Mouse (Mus musculus): ENCODE measurements around the gene Commd2. TPM values are rescaled to one million over a fixed set of nuclear protein-coding genes. Genes with fewer than 3 reads are reported as not detected.

Gene Commd2
- polyA plus RNA-seq, 1 experiment from 2014 or later, result 38.3 TPM

DNA sequence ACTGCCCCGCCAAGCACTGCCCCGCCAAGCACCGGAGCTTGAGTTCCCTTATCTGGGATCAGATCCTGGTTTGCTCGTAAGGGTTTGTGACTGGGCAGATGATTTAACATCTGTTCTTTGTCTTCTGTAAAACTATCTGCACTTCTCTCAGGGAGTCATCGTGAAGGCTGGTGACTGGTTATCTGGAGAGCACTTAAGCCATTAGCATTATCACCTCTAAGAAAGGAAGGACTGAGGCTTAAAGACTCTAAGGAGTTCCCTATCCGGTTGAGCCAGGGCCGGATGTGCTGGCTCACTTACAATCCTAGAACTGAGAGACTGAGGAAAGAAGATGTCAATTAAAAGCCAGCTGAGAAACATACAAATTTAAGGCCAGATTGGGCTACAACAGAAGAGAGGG is 39.7 kb downstream of the Commd2 start:
- Histone ChIP-seq H3K4me1 (ENCODE audit: insufficient read depth) (no peaks in the 10 kb centered on the region), H3K27ac (ENCODE audit: low read depth) (no peak overlapping the region), H3K4me2 (ENCODE audit: low read depth, low read length) (no peak overlapping the region), H3K9me3 (ENCODE audit: low read length) (no peaks in the 10 kb centered on the region), H3K4me3 (ENCODE audit: low read depth, low read length) (no peak overlapping the region), H3K27me3 (ENCODE audit: insufficient read depth, low read length) (no peaks in the 10 kb centered on the region), H3K36me3 (replicated peaks; ENCODE audit: insufficient read depth, low read length) (no peaks in the 10 kb centered on the region), H3K9ac (replicated peaks) (no peak overlapping the region)
- WGBS (ENCODE audit: insufficient replicate concordance), result 31% methylated on average over 7 of the region's 7 CpGs
- ATAC-seq, result no peak
- no peak for TF ChIP-seq EP300 (IDR thresholded peaks at IDR 0.05; ENCODE audit: low read depth)
- no peak for TF ChIP-seq CTCF (IDR thresholded peaks at IDR 0.05; ENCODE audit: low read depth)
- no peak for DNase-seq

DNA sequence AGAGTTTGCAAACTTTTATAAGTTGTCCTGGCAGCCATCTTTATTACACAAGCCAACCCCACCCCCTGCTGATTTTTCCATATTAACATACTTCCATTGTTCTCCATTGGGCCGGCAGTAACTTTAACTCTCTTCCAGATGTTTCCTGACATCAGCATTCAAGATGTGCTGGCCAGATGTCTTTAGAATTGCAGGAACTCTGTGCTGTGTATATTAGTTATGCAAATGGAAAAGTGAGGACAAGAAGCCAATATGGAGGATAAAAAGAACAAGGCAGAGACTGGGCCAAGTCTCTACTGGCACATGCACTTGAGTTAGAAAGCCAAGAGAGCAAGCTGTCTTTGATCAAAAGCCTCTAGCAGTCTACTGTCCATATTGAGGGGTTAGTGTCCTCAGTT is 46.9 kb downstream of the Commd2 start:
- H3K4me2 ChIP-seq (ENCODE audit: low read depth, low read length), result no peak overlapping the region
- DNase-seq (no peak), ATAC-seq (no peak)
- H3K27ac ChIP-seq (ENCODE audit: low read depth), result no peak overlapping the region
- no peak for TF ChIP-seq EP300 (IDR thresholded peaks at IDR 0.05; ENCODE audit: low read depth)
- TF ChIP-seq CTCF (IDR thresholded peaks at IDR 0.05; ENCODE audit: low read depth), result no peak
- H3K9me3 ChIP-seq (ENCODE audit: low read length), result no peaks in the 10 kb centered on the region
- H3K9ac ChIP-seq (replicated peaks), result no peak overlapping the region
- no peaks in the 10 kb centered on the region for H3K27me3 ChIP-seq (ENCODE audit: insufficient read depth, low read length)
- no peaks in the 10 kb centered on the region for H3K4me1 ChIP-seq (ENCODE audit: insufficient read depth)
- 71% methylated on average over 1 of the region's 1 CpGs for WGBS (ENCODE audit: insufficient replicate concordance)
- no peaks in the 10 kb centered on the region for H3K36me3 ChIP-seq (replicated peaks; ENCODE audit: insufficient read depth, low read length)
- no peak overlapping the region for H3K4me3 ChIP-seq (ENCODE audit: low read depth, low read length)

DNA sequence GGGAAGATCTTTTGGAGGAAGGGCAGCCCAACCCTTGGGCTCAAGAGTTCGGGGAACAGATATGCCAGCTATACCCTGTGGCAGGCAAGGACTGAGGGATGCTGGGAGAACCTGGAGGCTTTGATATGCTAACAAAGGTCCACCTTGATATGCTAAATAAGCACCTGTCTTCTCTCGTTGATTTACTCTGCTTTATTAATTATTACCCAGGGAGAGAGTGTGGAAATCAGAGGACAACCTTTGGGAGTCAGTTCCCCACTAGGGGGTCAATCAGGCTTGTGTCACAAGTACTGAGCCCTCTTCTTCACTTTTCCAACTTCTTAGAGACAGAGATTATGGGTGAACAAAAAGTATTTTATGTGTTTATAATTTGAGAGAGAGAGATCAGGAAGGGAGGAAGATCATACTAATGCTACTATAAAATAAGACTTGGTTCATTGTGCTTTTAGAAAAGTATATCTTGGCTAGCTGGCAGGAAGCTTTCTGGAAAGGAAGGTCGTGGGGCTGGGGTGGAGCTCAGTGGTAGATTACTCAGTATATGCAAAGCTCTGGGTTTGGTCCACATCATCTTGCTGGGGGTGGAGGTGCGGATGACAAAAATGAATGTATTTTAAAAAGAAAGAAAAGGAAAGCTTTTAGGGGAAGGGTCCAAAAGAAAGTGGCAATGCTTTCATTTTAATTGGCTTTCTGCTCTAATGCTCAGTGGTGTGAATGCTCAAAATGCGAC is 47.5 kb downstream of the Commd2 start:
- 54% methylated on average over 5 of the region's 5 CpGs for WGBS (ENCODE audit: insufficient replicate concordance)

DNA sequence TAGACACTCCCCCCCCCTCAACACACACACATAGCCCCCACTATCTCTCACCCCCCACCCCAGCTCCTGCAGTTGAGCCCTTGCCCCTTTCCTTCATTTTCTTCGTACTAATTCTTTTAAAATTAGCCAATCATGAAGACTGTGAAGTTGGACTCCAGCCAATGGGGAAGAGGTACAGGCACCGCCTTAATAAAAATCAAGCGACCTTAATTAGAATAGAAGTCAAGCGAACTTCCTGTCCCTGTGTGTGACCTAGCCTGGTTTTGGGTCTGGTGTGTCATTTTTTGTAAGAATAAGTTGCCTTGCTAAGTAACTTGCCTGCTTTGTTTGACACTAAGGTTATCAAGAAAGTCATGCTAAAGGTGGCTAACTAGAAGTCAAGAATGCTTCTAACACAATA is 48.9 kb downstream of the Commd2 start:
- Histone ChIP-seq H3K9me3 (ENCODE audit: low read length) (no peaks in the 10 kb centered on the region), H3K4me3 (ENCODE audit: low read depth, low read length) (no peak overlapping the region), H3K4me1 (ENCODE audit: insufficient read depth) (no peaks in the 10 kb centered on the region), H3K27me3 (ENCODE audit: insufficient read depth, low read length) (no peaks in the 10 kb centered on the region), H3K9ac (replicated peaks) (no peak overlapping the region), H3K36me3 (replicated peaks; ENCODE audit: insufficient read depth, low read length) (no peaks in the 10 kb centered on the region), H3K27ac (ENCODE audit: low read depth) (no peak overlapping the region), H3K4me2 (ENCODE audit: low read depth, low read length) (no peak overlapping the region)
- DNase-seq (no peak), ATAC-seq (no peak)
- no peak for TF ChIP-seq CTCF (IDR thresholded peaks at IDR 0.05; ENCODE audit: low read depth)
- no peak for TF ChIP-seq EP300 (IDR thresholded peaks at IDR 0.05; ENCODE audit: low read depth)
- WGBS (ENCODE audit: insufficient replicate concordance), result 66% methylated on average over 4 of the region's 4 CpGs

More for the DNA sequence above, 47.5 kb downstream of the Commd2 start:
- no peaks in the 10 kb centered on the region for H3K27me3 ChIP-seq (ENCODE audit: insufficient read depth, low read length)
- no peaks in the 10 kb centered on the region for H3K36me3 ChIP-seq (replicated peaks; ENCODE audit: insufficient read depth, low read length)
- no peak overlapping the region for H3K27ac ChIP-seq (ENCODE audit: low read depth)
- H3K4me1 ChIP-seq (ENCODE audit: insufficient read depth), result no peaks in the 10 kb centered on the region
- ATAC-seq (peak; percentile 40; the same call in 1 of the 2 replicates), DNase-seq (no peak)
- TF ChIP-seq CTCF (IDR thresholded peaks at IDR 0.05; ENCODE audit: low read depth), result no peak
- TF ChIP-seq EP300 (IDR thresholded peaks at IDR 0.05; ENCODE audit: low read depth), result no peak
- no peaks in the 10 kb centered on the region for H3K9me3 ChIP-seq (ENCODE audit: low read length)
- no peak overlapping the region for H3K4me3 ChIP-seq (ENCODE audit: low read depth, low read length)
- H3K4me2 ChIP-seq (ENCODE audit: low read depth, low read length), result no peak overlapping the region
- H3K9ac ChIP-seq (replicated peaks), result no peak overlapping the region

DNA sequence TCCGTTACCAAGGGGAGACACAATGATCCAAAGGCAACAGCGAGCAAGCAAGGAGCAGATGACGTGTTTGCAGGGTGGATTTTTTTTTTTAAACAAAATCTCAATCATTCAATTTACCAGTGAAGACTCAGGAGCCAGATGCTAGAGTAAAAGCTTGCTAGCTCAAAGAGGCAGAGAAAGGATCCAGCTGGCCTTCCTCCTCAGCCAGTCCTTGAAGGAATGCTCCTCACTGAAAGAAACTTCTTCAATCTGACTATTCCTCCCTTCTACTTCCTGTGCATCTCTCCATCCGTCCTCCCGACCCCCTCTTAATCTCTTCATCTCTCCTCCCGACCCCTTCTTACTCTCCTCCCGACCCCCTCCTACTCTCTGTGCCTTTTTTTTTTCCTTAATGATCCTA is 54.9 kb downstream of the Commd2 start:
- Histone ChIP-seq H3K27me3 (ENCODE audit: insufficient read depth, low read length) (no peaks in the 10 kb centered on the region), H3K36me3 (replicated peaks; ENCODE audit: insufficient read depth, low read length) (no peaks in the 10 kb centered on the region), H3K9me3 (ENCODE audit: low read length) (no peaks in the 10 kb centered on the region), H3K9ac (replicated peaks) (no peak overlapping the region), H3K4me2 (ENCODE audit: low read depth, low read length) (no peak overlapping the region), H3K4me3 (ENCODE audit: low read depth, low read length) (no peak overlapping the region), H3K4me1 (ENCODE audit: insufficient read depth) (no peaks in the 10 kb centered on the region), H3K27ac (ENCODE audit: low read depth) (no peak overlapping the region)
- 58% methylated on average over 7 of the region's 7 CpGs for WGBS (ENCODE audit: insufficient replicate concordance)
- DNase-seq (no peak), ATAC-seq (no peak)
- TF ChIP-seq EP300 (IDR thresholded peaks at IDR 0.05; ENCODE audit: low read depth) (no peak), CTCF (IDR thresholded peaks at IDR 0.05; ENCODE audit: low read depth) (no peak)

DNA sequence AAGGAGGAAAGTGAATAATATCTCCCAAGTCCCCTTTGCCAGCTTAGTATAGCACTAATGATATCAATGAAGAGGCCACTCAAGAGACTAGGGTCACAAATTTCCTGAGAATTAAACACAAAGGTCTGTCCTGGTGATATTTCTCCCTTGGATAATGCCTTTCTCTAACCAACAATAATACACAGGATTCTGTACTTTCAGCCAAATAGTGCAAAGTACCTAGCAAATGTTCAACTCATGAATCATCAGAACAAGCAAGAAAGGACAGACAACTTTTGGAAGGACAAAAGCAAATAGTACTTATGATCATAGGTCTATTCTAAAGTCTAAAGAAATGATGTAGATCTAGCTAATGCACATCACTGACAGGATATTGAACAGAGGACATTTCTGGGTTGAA is 56.0 kb downstream of the Commd2 start:
- Histone ChIP-seq H3K36me3 (replicated peaks; ENCODE audit: insufficient read depth, low read length) (no peaks in the 10 kb centered on the region), H3K27ac (ENCODE audit: low read depth) (no peak overlapping the region), H3K4me1 (ENCODE audit: insufficient read depth) (no peaks in the 10 kb centered on the region), H3K27me3 (ENCODE audit: insufficient read depth, low read length) (no peaks in the 10 kb centered on the region), H3K9me3 (ENCODE audit: low read length) (no peaks in the 10 kb centered on the region), H3K9ac (replicated peaks) (no peak overlapping the region), H3K4me2 (ENCODE audit: low read depth, low read length) (no peak overlapping the region), H3K4me3 (ENCODE audit: low read depth, low read length) (no peak overlapping the region)
- no peak for DNase-seq
- TF ChIP-seq EP300 (IDR thresholded peaks at IDR 0.05; ENCODE audit: low read depth) (no peak), CTCF (IDR thresholded peaks at IDR 0.05; ENCODE audit: low read depth) (no peak)
- no peak for ATAC-seq

Small RNAs within 50 kb of the gene (microRNA-seq; reads per million reads assigned to microRNA genes)
- gene Mir6377, result not detected

Other genes with a start within 250 kb of the Commd2 start
- gene Tm4sf4, start 226.4 kb downstream of the Commd2 start, polyA plus RNA-seq (2015; fragmentation: Nextera tagmentation; extraction: Ambion mirVana), result 243 and 252 TPM in 2 replicates
- 2.7 TPM in 2 replicates for gene Wwtr1, start 75.8 kb downstream of the Commd2 start, polyA plus RNA-seq (2015; fragmentation: Nextera tagmentation; extraction: Ambion mirVana)
- 0.09 and 0.11 TPM in 2 replicates for gene Ankub1, start 41.1 kb upstream of the Commd2 start, polyA plus RNA-seq (2015; fragmentation: Nextera tagmentation; extraction: Ambion mirVana)
- gene Rnf13, start 84.3 kb upstream of the Commd2 start, polyA plus RNA-seq (2015; fragmentation: Nextera tagmentation; extraction: Ambion mirVana), result 112 and 119 TPM in 2 replicates
- gene Pfn2, start 196.4 kb upstream of the Commd2 start, polyA plus RNA-seq (2015; fragmentation: Nextera tagmentation; extraction: Ambion mirVana), result 4.3 and 5.0 TPM in 2 replicates

Measured in liver, postnatal 0 days (tissue).